Mouse (Mus musculus) lung, embryonic 16.5 days (tissue): ENCODE data around the gene Taf15. TPM values are rescaled to one million over a fixed set of nuclear protein-coding genes. Genes with fewer than 3 reads are reported as not detected.

Source experiments
- ATAC-seq: fragments of 200-750 bp; cut with Nextera tagmentation; 2 replicates; pipeline ENCODE4 v1.8.0; 2017; ENCODE audit warnings: low read depth, mild to moderate bottlenecking, moderate library complexity
- H3K27ac ChIP-seq: fragments of 300-500 bp; sonication (generic); 2 replicates; pipeline ENCODE4 v1.5.1; 2014; ENCODE audit warnings: mild to moderate bottlenecking, control low read depth, low read length
- H3K27me3 ChIP-seq: fragments of 300-500 bp; sonication (generic); 2 replicates; pipeline ENCODE4 v1.6.1; 2014; ENCODE audit warnings: low read depth, low read length, mixed read lengths; ENCODE audit not compliant: control insufficient read depth, insufficient read depth
- H3K36me3 ChIP-seq: fragments of 300-500 bp; sonication (generic); 2 replicates; pipeline ENCODE4 v1.6.1; 2014; ENCODE audit warnings: low read length; ENCODE audit not compliant: control insufficient read depth, insufficient read depth
- H3K4me1 ChIP-seq: fragments of 300-500 bp; sonication (generic); replicated peaks from 2 replicates; pipeline ENCODE4 v1.6.1; 2014; ENCODE audit warnings: low read length, mixed read lengths; ENCODE audit not compliant: control insufficient read depth, insufficient read depth
- H3K4me2 ChIP-seq: fragments of 300-500 bp; sonication (generic); 2 replicates; pipeline ENCODE4 v1.6.1; 2014; ENCODE audit warnings: low read depth, low read length, control low read depth
- H3K4me3 ChIP-seq: fragments of 300-500 bp; sonication (generic); 2 replicates; pipeline ENCODE4 v1.5.1; 2014; ENCODE audit warnings: mild to moderate bottlenecking, low read length, control low read depth
- H3K9ac ChIP-seq: fragments of 300-500 bp; sonication (generic); 2 replicates; pipeline ENCODE4 v1.6.1; 2014; ENCODE audit warnings: low read length, control low read depth
- H3K9me3 ChIP-seq: fragments of 300-500 bp; sonication (generic); 2 replicates; pipeline ENCODE4 v1.6.1; 2016; ENCODE audit warnings: low read length; ENCODE audit not compliant: control insufficient read depth
- WGBS: fragments of 180-500 bp; shearing (Covaris S2); extraction: QIAGEN DNeasy Blood & Tissue Kit; methylation state at CpG from one replicate; pipeline ENCODE4 v1.1.7; 2014; 5-methylcytosine and 5-hydroxymethylcytosine counted together
- polyA plus RNA-seq: library from polyadenylated mRNA; unstranded; fragments of >200 nt; fragmentation: Nextera tagmentation; extraction: Ambion mirVana; gene quantifications from 2 replicates; pipeline ENCODE4 v1.2.1, GENCODE M21; 2015

Taf15 gene
- polyA plus RNA-seq, 1 experiment from 2014 or later = 13.9 TPM

- no peak for ATAC-seq
- H3K27me3 ChIP-seq = no peaks in the 10 kb centered on the region
- no peak overlapping the region for H3K4me2 ChIP-seq
- H3K36me3 ChIP-seq = no peaks in the 10 kb centered on the region
- H3K4me1 ChIP-seq = peaks cover 42% of the 10 kb centered on the region
- H3K9me3 ChIP-seq = no peaks in the 10 kb centered on the region
- no peak overlapping the region for H3K9ac ChIP-seq
- H3K27ac ChIP-seq = no peak overlapping the region
- WGBS = 82% methylated on average over 10 of the region's 10 CpGs
- no peak overlapping the region for H3K4me3 ChIP-seq
Measured at GRCm38 (mm10) chr11:83451281-83451680, 21.6 kb upstream of the Taf15 start.

GRCm38 (mm10) chr11:83454548-83454947 lies 18.3 kb upstream of the Taf15 start:
- H3K9ac ChIP-seq = no peak overlapping the region
- peak overlapping the region; percentile 50 for H3K27ac ChIP-seq
- H3K4me3 ChIP-seq = no peak overlapping the region
- H3K9me3 ChIP-seq = no peaks in the 10 kb centered on the region
- ATAC-seq = peak; percentile 82
- H3K4me1 ChIP-seq = peaks cover 17% of the 10 kb centered on the region
- WGBS = 3% methylated on average over 4 of the region's 4 CpGs
- H3K4me2 ChIP-seq = no peak overlapping the region
- H3K27me3 ChIP-seq = no peaks in the 10 kb centered on the region
- no peaks in the 10 kb centered on the region for H3K36me3 ChIP-seq

DNA sequence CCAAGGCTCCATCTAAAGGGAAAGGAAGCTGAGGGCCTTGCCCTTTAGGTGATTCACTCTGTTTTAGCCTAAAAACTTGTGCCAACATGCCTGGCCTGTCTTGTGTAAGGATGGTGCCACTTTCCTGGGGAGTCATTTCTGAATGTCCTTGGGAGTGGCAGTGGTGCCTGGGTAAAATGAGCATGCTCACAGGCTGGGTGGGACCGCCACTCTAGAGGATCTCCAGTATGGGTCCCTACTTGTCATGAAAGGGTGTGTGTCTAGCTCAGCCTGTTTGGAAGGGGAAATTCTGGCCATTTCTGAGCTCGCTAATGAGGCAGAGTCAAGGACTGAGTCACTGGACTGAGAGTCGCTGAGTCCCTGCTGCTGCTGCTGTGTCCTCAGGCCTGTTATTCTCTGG lies 17.3 kb upstream of the Taf15 start:
- no peaks in the 10 kb centered on the region for H3K36me3 ChIP-seq
- ATAC-seq = no peak
- 57% methylated on average over 3 of the region's 3 CpGs for WGBS
- no peaks in the 10 kb centered on the region for H3K27me3 ChIP-seq
- no peaks in the 10 kb centered on the region for H3K9me3 ChIP-seq
- H3K4me3 ChIP-seq = no peak overlapping the region
- no peak overlapping the region for H3K27ac ChIP-seq
- no peak overlapping the region for H3K4me2 ChIP-seq
- no peak overlapping the region for H3K9ac ChIP-seq
- H3K4me1 ChIP-seq = peaks cover 15% of the 10 kb centered on the region

DNA sequence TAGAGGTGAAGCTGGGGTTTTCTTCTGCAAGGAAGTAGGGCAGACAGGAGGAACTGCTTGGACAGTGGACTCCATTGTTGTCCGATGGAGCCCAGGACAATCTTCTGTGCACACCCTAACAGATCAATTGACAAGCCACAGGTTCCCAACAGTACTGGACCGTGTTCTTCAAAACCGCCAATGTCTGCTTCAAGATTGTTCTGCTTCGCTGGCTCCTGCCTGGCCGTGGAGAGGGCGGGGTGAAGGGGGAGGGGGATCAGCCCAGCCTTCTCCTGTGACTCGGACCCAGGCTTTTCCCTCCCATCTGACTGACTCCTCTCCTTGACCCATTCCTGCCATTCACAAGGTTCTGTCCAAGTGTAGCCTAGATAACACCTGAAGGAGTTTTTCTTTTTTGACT lies 15.6 kb upstream of the Taf15 start:
- Histone ChIP-seq H3K9ac (no peak overlapping the region), H3K27me3 (no peaks in the 10 kb centered on the region), H3K36me3 (no peaks in the 10 kb centered on the region), H3K4me1 (peaks cover 15% of the 10 kb centered on the region), H3K4me2 (no peak overlapping the region), H3K4me3 (no peak overlapping the region), H3K9me3 (no peaks in the 10 kb centered on the region), H3K27ac (no peak overlapping the region)
- 40% methylated on average over 7 of the region's 7 CpGs for WGBS
- ATAC-seq = no peak

DNA sequence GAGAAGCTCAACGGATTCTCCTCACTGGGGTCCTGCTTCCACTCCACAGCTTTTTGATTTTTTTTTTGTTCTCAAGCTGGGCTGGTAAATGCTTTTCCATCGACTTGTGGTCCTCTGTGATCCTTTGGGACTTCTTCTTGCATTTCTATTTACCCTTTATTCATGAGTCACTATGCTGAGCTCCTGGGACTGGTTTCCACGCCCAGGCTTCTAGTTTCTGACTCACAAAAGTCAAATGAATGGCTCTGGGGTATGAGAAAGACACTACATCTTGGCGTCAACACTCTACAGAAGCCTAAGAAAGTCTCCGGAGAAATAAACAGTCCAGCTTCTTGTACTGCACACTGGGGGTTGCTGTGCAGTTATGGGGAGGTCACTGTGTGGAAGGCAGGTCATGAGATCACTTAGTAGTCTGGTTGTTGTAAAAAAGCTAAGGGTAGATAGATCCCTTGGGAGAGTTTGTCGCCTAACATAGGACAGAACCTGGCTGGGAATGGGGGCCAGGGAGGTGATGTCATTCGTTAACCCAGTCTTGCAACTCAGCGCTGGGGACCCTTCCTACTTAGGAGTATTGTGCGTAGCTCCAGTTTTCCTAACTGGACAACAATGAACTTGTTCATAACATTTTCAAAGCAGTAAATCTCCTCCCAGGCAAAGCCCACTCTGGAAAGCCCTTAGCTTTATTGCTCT lies 14.8 kb upstream of the Taf15 start:
- Histone ChIP-seq H3K27me3 (no peaks in the 10 kb centered on the region), H3K9me3 (no peaks in the 10 kb centered on the region), H3K9ac (no peak overlapping the region), H3K27ac (no peak overlapping the region), H3K4me1 (peaks cover 16% of the 10 kb centered on the region), H3K36me3 (no peaks in the 10 kb centered on the region), H3K4me3 (no peak overlapping the region), H3K4me2 (no peak overlapping the region)
- no peak for ATAC-seq
- WGBS = 58% methylated on average over 9 of the region's 9 CpGs

DNA sequence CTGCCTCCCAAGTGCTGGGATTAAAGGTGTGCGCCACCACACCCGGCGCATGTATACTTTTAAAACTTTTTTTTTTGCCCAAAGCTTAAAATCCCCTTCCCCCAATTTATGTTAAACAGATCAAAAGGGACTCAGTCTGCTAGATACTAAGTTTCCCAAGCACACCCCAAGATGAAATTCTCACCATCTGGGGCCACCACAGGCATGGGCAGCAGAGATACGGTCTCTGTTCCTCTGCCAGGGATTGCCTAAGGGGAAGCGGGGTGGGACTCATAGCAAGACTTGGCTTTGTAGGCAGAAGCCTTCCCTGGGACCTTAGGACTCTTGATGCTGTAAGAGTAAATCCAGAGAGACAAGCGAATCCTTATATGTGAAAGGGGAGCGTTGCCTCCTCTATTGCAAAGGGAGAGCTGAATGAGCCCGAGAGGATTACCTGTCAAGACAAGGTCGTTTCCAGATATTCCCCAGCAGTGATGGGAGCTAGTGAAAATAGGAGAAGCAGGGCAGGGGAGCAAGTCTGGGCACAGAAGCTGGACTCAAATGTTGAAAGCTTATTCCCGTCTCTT lies 11.3 kb upstream of the Taf15 start:
- Histone ChIP-seq H3K27ac (no peak overlapping the region), H3K4me3 (no peak overlapping the region), H3K36me3 (no peaks in the 10 kb centered on the region), H3K9me3 (no peaks in the 10 kb centered on the region), H3K4me1 (peaks cover 7% of the 10 kb centered on the region; the same call in 1 of the 2 replicates), H3K27me3 (peaks cover 8% of the 10 kb centered on the region; the same call in 1 of the 2 replicates), H3K4me2 (no peak overlapping the region), H3K9ac (no peak overlapping the region)
- no peak for ATAC-seq
- 76% methylated on average over 10 of the region's 10 CpGs for WGBS

GRCm38 (mm10) chr11:83462711-83463244 lies 10.1 kb upstream of the Taf15 start, which contains the start of gene Mmp28:
TSS of gene Mmp28 (minus strand) at chr11:83463071.
- peak; percentile 72 for ATAC-seq
- H3K36me3 ChIP-seq = no peaks in the 10 kb centered on the region
- H3K9me3 ChIP-seq = no peaks in the 10 kb centered on the region
- peak within 1 kb of the TSS; percentile 63 for H3K9ac ChIP-seq
- peaks cover 15% of the 10 kb centered on the region; the same call in 1 of the 2 replicates for H3K4me1 ChIP-seq
- under 1% methylated on average over 40 of the region's 42 CpGs for WGBS
- H3K4me2 ChIP-seq = peak within 1 kb of the TSS; percentile 84
- H3K27ac ChIP-seq = no peak within 1 kb of the TSS
- H3K4me3 ChIP-seq = peak within 1 kb of the TSS; percentile 65
- H3K27me3 ChIP-seq = peaks cover 8% of the 10 kb centered on the region; the same call in 1 of the 2 replicates

- Histone ChIP-seq H3K9ac (no peak overlapping the region), H3K4me3 (no peak overlapping the region), H3K27ac (peak overlapping the region; percentile 66; the same call in 1 of the 2 replicates), H3K4me2 (no peak overlapping the region), H3K4me1 (peaks cover 15% of the 10 kb centered on the region; the same call in 1 of the 2 replicates), H3K36me3 (no peaks in the 10 kb centered on the region), H3K9me3 (no peaks in the 10 kb centered on the region), H3K27me3 (peaks cover 8% of the 10 kb centered on the region; the same call in 1 of the 2 replicates)
- 13% methylated on average over 2 of the region's 2 CpGs for WGBS
- ATAC-seq = no peak
Measured at GRCm38 (mm10) chr11:83465976-83466375, 6.9 kb upstream of the Taf15 start.

- Histone ChIP-seq H3K9me3 (no peaks in the 10 kb centered on the region), H3K9ac (no peak overlapping the region), H3K27ac (peak overlapping the region; percentile 66), H3K4me1 (peaks cover 17% of the 10 kb centered on the region; the same call in 1 of the 2 replicates), H3K4me2 (no peak overlapping the region), H3K36me3 (no peaks in the 10 kb centered on the region), H3K4me3 (no peak overlapping the region), H3K27me3 (peaks cover 8% of the 10 kb centered on the region; the same call in 1 of the 2 replicates)
- ATAC-seq = peak; percentile 82
- 18% methylated on average over 11 of the region's 11 CpGs for WGBS
Measured at GRCm38 (mm10) chr11:83467120-83467652, 5.7 kb upstream of the Taf15 start.
